Mouse (Mus musculus) v-Abl transformed pro-B cells (cell line): ENCODE data around the gene Olfr800.

ENCODE experiments used
- in situ Hi-C, 2 experiments: fragments of 400-800 bp; cut with MboI; formaldehyde crosslinking; loops; one replicate each; pipeline ENCODE4 v1.15.1; 2025; ENCODE audit not compliant: unreplicated experiment in 2 of 2

Gene Olfr800

DNA sequence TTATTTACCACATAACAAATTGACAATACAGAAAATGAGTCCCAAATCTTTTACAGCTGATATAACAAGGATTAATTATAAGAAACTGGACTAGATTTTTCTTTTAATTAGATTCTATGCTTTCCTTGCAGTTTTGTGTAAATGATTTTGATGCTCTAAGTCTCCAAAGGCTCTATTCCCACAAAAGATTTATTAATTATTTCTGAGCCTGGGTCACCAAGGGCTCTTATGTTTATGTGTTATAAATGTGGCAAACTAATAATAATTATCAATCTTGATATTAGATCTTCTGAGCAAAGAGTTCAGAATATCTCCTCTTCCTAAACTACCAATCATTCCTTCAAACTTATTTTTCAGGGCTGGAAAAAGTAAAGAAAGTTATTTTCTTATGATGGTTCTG lies at the start of gene Olfr800:
Olfr800 (plus strand) TSS at position 301 of the 400 bp plus-strand sequence.
- in situ Hi-C loops = no loop called here

DNA sequence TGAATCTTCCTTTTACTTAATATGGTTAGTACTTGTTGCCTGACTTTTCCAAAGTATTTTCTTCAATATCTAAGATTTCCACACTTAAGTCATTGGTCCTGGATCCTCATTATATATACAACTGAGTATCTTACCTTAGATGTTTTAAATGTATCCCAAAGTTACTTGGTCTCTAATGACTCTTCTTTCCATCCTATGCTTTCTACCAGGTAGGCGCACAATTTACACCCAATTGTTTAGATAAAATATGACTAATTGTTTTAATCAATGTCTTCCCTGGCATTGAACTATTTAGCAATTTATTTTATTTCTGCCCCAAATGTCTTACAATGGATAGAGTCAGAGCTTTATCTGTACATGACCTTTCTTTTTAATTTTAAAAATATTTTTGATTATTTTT lies 45.0 kb upstream of the Olfr800 start, which contains the start of gene Olfr796:
Olfr796 (minus strand) TSS at position 101 of the 400 bp plus-strand sequence.
- in situ Hi-C loops = no loop called here

DNA sequence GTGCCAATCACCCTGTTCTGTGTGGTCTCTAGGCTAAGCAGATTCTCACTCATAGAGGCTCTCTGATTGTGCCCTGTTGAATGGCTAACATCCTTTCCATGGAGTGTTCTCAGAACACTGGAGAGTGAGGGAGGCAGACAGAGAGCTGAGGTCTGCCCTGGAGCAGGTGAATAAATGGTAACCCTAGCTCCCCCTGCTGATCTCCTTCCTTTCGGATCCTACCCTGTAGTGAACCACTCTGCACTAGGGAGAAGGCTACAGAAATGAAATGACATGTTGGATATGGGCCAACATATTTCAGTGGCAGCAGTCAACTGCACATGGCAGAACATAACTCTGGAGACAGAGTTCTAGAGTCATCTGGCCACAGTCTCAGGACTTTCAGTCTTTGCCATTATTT lies 35.8 kb upstream of the Olfr800 start:
- in situ Hi-C loops = no loop called here

DNA sequence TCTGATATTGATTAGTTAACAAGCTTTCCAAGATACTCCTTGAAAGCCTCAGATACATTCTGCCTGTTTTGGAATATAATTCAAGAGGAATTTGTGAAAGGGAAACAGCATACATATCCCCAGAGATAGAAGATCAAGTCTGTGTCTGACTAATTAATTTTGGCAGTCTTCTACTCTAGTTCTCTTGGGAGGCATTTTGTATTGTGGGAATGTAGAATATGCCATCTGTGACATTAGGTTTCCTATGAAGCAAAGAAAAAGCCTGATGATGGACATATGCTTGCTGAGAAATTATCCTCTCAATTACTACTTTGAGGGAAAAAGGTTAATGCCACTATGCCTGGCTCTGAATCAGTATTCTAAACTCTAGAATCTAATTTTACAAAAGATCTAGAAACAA lies 34.2 kb upstream of the Olfr800 start:
- in situ Hi-C loops = no loop called here

DNA sequence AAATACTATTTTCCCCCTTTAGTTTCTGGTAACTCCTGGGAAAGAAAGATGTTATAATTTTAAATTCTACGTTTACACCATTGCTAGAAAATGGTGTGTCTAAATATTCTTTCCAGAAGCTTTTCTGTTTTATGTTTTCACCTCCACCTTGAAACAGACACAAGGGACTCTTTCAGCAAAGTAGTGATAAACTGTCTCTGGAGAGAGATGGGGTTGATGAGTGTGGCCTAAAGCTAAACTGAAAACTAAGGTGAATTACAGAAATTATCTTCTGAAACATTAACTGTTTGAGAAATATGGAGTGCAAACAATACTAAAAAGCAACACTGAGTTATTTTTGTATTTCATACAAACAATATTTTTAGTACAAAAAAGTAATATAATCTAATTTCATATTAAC lies 29.7 kb upstream of the Olfr800 start, which contains the start of gene Olfr798:
Olfr798 (minus strand) TSS at position 101 of the 400 bp plus-strand sequence.
- in situ Hi-C loops = no loop called here

DNA sequence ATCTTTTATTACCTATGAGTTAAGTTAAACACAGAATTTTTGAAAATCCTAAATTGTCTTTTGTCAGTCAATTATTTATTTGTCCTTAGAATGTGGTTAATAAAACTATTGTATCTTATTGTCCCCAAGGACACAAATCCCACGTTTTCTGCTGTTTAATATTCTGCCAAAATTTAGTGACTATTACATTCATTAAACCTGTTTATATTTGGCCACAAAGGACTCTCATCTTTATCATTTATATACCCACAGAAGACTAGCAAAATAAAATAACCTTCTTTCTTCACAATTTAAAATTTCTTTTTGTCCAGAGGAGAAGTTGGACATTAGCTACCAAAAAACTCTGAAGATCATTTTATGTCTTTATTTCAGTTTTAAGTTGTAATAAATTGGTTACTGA lies 20.3 kb upstream of the Olfr800 start, which contains the start of gene Olfr799:
Olfr799 (plus strand) TSS at position 301 of the 400 bp plus-strand sequence.
- in situ Hi-C loops = no loop called here

DNA sequence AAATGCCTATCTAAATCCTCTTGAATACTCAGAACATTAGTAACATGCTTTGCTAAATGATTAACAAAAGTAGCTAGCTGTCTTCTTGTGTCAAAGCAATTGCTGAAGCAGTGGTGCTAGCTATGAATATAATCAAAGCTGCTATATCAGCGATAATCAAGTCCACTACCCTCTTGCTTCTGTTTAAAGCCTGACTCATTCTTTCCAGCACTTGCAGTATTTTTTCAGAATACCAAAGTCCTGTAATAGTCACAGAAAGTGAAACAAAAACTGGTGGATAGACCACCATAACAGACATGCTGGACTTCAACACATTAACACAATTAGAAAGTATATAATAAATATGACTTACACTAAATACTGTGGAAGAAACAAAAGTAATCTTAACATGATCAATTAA lies 5.7 kb upstream of the Olfr800 start:
- in situ Hi-C loops = no loop called here

DNA sequence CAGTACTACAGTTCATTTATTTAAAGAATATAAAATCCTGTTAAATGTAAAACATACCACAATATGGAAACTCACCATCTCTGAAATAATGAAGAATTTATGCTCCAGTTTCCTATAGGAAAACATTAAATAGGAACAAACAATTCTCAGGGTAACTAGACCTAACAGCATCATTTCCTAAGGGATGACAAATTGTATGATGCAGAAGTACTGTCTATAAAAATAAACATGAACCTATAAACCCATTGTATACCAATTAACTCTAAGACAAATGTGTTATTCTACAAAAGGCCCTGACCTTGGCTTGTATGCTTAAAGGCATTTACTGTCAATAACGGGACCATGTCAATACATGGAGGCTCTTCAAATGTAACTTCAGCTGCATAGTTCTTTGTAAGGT lies 16.3 kb downstream of the Olfr800 start, which contains the start of gene Olfr801:
Olfr801 (minus strand) TSS at position 101 of the 400 bp plus-strand sequence.
- in situ Hi-C loops = no loop called here

DNA sequence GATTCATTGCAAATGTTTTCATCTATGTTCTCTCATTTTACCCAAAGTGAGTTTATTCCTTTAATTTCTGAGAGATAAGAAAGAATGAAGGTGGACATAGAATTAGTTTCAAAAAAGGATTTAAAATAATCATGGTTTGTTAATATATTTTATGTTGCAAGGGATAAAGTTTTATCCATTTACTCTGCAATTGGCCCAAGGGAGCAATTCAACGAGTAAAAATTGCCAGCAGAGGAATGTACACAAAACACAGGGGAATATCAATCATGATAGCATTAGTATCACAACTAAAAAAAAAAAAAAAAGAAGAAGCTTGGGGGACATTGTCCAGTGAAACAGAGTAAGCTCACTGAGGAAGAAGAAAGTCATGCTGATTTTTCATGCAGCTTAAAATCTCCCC lies 30.6 kb downstream of the Olfr800 start, which contains the start of gene Olfr802:
Olfr802 (minus strand) TSS at position 101 of the 400 bp plus-strand sequence.
- in situ Hi-C loops = no loop called here

DNA sequence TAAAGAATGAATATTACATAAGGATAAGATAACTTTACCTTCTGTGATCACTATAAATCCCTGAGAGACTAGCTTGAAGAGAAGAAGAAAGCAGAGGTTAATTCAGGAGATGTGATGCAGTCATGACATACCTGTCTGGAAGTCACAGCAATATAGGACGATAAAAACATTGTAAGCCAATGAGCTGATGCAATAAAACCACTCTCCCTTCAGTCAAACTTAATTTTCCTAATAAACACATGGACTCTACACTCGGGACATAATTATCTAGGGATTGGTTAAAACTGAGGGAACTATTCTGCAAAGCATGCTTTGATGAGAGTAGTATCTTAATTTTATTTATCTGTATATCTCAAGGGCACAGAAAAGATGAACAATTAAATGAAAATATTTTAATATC lies 36.7 kb downstream of the Olfr800 start, which contains the start of gene Olfr803:
Olfr803 (minus strand) TSS at position 101 of the 400 bp plus-strand sequence.
- in situ Hi-C loops = no loop called here

DNA sequence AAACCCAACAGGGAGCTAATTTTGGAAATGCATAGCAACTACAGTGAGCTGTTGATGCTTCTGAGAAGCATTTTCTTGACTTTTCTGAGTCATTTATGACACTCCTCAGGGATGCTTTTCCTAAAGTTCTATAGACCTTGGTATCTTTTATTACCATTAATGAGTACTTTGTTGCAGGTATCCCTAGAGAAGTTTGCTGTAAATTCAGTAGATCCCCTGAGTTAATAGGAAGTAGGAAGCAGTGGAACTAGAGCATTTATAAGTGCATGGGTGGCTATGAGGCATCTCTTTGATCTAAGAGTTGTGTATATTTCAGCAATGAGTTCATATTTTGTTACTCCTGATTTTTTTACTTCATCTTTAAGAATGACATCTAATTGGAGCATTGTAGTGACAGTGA lies 45.4 kb downstream of the Olfr800 start, which contains the start of gene Olfr804:
Olfr804 (plus strand) TSS at position 301 of the 400 bp plus-strand sequence.
- in situ Hi-C loops = no loop called here
